Mouse (Mus musculus) spleen, adult 2 months (tissue): ENCODE measurements at regions not wholly inside any gene's neighbourhood (a gene's known extent, or its start where the extent isn't known, plus 50 kb on each side); places are given as distances from the start of the nearest gene placed in this dataset.

Source experiments
- DNase-seq, 2 experiments: peaks; one replicate each; pipeline versions ENCODE4 v3.0.0 to v3.0.0-alpha.2; 2012 to 2021; ENCODE audit warnings: low spot score in 2 of 2, low read depth in 1 of 2
- H3K27ac ChIP-seq: fragments of 200-500 bp; 2 replicates; pipeline ENCODE4 v1.5.1; 2012; ENCODE audit warnings: low read length, inconsistent platforms; ENCODE audit not compliant: insufficient read depth
- H3K27me3 ChIP-seq: fragments of 200-500 bp; 2 replicates; pipeline ENCODE4 v1.6.1; 2012; ENCODE audit warnings: mild to moderate bottlenecking, moderate library complexity, low read length, inconsistent platforms; ENCODE audit not compliant: control insufficient read depth, insufficient read depth
- H3K36me3 ChIP-seq: fragments of 200-500 bp; 2 replicates; pipeline ENCODE4 v1.6.1; 2012; ENCODE audit warnings: mild to moderate bottlenecking, low read length, inconsistent platforms; ENCODE audit not compliant: control insufficient read depth, insufficient read depth
- H3K4me1 ChIP-seq: fragments of 200-500 bp; 2 replicates; pipeline ENCODE4 v1.6.1; 2011; ENCODE audit warnings: inconsistent platforms; ENCODE audit not compliant: control insufficient read depth, insufficient read depth, insufficient read length
- H3K4me3 ChIP-seq: fragments of 200-500 bp; 2 replicates; pipeline ENCODE4 v1.5.1; 2011; ENCODE audit warnings: mild to moderate bottlenecking, inconsistent platforms; ENCODE audit not compliant: insufficient read depth, insufficient read length; ENCODE audit errors: extremely low read depth
- CTCF ChIP-seq: fragments of 200-500 bp; IDR thresholded peaks from 2 replicates; pipeline ENCODE4 v1.5.1; 2011; ENCODE audit warnings: mild to moderate bottlenecking, inconsistent platforms; ENCODE audit not compliant: insufficient read depth, insufficient read length, insufficient replicate concordance; ENCODE audit errors: extremely low read depth
- POLR2A ChIP-seq: fragments of 200-500 bp; IDR thresholded peaks from 2 replicates; pipeline ENCODE4 v1.6.1; 2011; ENCODE audit warnings: low read depth, low read length, inconsistent platforms
- WGBS: fragments of 180-500 bp; shearing (Covaris S2); methylation state at CpG from one replicate; pipeline ENCODE4 v1.1.7; 2018; 5-methylcytosine and 5-hydroxymethylcytosine counted together

- Histone ChIP-seq H3K36me3 (no peaks in the 10 kb centered on the region), H3K4me3 (no peak overlapping the region), H3K27ac (no peak overlapping the region), H3K27me3 (no peaks in the 10 kb centered on the region), H3K4me1 (no peaks in the 10 kb centered on the region)
- WGBS: 92% methylated on average over 6 of the region's 6 CpGs
- no peak for DNase-seq
- TF ChIP-seq POLR2A (no peak), CTCF (no peak)
Observed at GRCm38 (mm10) chr12:54354187-54354586, 150.5 kb upstream of the Egln3 start.

GRCm38 (mm10) chr12:54353694-54354093 is 150.0 kb upstream of the Egln3 start:
- H3K4me3 ChIP-seq: no peak overlapping the region
- TF ChIP-seq POLR2A (no peak), CTCF (no peak)
- WGBS: 71% methylated on average over 7 of the region's 7 CpGs
- H3K27ac ChIP-seq: no peak overlapping the region
- no peak for DNase-seq
- H3K36me3 ChIP-seq: no peaks in the 10 kb centered on the region
- no peaks in the 10 kb centered on the region for H3K4me1 ChIP-seq
- no peaks in the 10 kb centered on the region for H3K27me3 ChIP-seq

- no peak for DNase-seq
- 72% methylated on average over 10 of the region's 10 CpGs for WGBS
- H3K27me3 ChIP-seq: no peaks in the 10 kb centered on the region
- H3K36me3 ChIP-seq: no peaks in the 10 kb centered on the region
- no peak overlapping the region for H3K4me3 ChIP-seq
- no peak overlapping the region for H3K27ac ChIP-seq
- H3K4me1 ChIP-seq: no peaks in the 10 kb centered on the region
- TF ChIP-seq CTCF: no peak
- no peak for TF ChIP-seq POLR2A
Observed at GRCm38 (mm10) chr12:54352963-54353606, 149.4 kb upstream of the Egln3 start.

DNA sequence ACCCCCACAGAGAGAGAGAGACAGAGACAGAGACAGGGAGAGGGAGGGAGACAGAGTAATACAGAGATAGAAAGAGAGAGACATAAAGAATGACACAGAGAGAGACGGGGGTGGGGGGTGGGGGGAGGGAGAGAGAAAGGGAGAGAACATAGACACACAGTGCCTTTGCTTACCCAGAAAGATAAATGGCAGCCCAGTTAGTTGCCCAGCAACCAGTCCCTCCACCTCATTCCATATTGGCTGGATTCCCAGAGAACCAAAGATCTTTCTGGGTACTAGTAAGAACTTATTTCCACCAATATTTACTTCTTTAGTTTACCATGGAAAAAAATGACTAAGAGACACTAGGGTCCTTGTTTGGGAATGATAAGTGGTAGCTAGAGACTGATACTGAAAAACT is 146.6 kb upstream of the Egln3 start:
- Histone ChIP-seq H3K36me3 (no peaks in the 10 kb centered on the region), H3K4me3 (no peak overlapping the region), H3K27ac (no peak overlapping the region), H3K4me1 (no peaks in the 10 kb centered on the region), H3K27me3 (no peaks in the 10 kb centered on the region)
- TF ChIP-seq POLR2A: no peak
- 75% methylated on average over 1 of the region's 1 CpGs for WGBS
- DNase-seq: no peak

DNA sequence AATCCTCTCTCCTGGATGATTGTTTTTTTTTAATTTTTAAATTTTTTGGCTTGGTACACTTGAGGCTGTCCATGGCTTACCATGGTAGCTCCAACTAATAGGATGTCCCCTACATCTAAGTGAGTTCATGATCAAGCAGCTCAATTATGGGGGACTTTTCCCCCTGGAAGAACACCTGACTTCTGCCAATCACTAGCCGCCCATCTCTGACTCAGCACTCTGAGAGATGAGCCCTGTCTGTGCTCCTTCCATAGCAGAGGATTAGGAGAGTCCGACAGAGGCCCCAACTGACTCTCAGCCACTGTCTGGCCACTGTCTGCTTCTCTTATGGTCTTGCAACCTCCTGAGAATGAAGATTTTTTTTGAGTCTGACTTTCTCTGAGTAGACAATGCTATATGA is 145.7 kb upstream of the Egln3 start:
- Histone ChIP-seq H3K27ac (no peak overlapping the region), H3K27me3 (no peaks in the 10 kb centered on the region), H3K4me3 (no peak overlapping the region), H3K4me1 (no peaks in the 10 kb centered on the region), H3K36me3 (no peaks in the 10 kb centered on the region)
- DNase-seq: no peak
- 83% methylated on average over 2 of the region's 2 CpGs for WGBS
- TF ChIP-seq CTCF: no peak
- no peak for TF ChIP-seq POLR2A

DNA sequence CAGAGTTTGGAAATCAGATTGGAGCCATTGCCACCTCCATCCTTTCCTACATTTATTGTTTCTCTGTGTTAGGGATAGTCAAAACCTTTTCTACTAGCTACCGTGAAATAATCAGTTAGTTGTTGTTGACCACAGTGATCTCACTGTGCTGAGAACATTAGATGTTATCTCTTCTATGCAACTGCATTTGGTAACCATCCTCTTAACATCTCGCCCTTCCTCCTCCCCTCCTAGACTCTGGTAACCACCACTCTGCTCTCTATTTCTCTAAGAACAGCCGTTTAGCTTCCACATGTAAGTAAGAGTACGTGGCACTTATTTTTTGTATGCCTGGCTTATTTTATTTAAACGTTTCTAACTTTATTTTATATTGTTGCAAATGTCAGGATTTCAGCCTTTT is 139.8 kb upstream of the Egln3 start:
- no peaks in the 10 kb centered on the region for H3K27me3 ChIP-seq
- no peak overlapping the region for H3K4me3 ChIP-seq
- no peaks in the 10 kb centered on the region for H3K36me3 ChIP-seq
- 67% methylated on average over 5 of the region's 5 CpGs for WGBS
- TF ChIP-seq CTCF: no peak
- no peak for TF ChIP-seq POLR2A
- DNase-seq: no peak
- H3K4me1 ChIP-seq: no peaks in the 10 kb centered on the region
- H3K27ac ChIP-seq: no peak overlapping the region

- Histone ChIP-seq H3K4me3 (no peak overlapping the region), H3K36me3 (no peaks in the 10 kb centered on the region), H3K4me1 (no peaks in the 10 kb centered on the region), H3K27ac (no peak overlapping the region), H3K27me3 (no peaks in the 10 kb centered on the region)
- no peak for DNase-seq
- TF ChIP-seq POLR2A (no peak), CTCF (no peak)
- WGBS: 84% methylated on average over 2 of the region's 2 CpGs
Observed at GRCm38 (mm10) chr12:54335509-54335908, 131.8 kb upstream of the Egln3 start.
